Mouse (Mus musculus): ENCODE measurements around the gene Fam19a4. TPM values are rescaled to one million over a fixed set of nuclear protein-coding genes. Genes with fewer than 3 reads are reported as not detected.
"Not testable (repeated sequence)": the region's sequence is repeated elsewhere in the genome, so short reads cannot be mapped to it uniquely, and the experiment has no call there.

Fam19a4 gene
- total RNA-seq, 1 experiment: 1.7 TPM

DNA sequence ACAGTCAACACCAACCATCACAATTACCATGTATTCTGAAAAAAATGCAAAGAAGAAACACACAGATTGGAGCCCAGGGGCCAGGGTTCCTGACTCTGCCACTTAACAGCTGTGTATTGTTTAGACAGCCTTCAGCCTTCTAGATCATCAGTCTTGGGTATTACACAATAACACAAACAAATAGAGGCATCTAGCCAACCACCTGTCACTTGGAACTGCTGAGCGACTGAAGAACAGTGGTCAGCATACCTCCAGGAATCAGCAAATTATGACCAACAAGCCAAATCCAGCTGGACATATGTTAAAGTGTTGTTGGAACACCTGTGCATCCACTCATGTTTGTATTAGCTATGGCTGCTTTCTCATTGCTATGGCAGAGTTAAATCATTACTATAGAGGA is 82.7 kb downstream of the Fam19a4 start:
- Histone ChIP-seq H3K9ac (ENCODE audit: insufficient read depth, low read depth, low read length, poor library complexity, severe bottlenecking) (no peak overlapping the region), H3K9me3 (ENCODE audit: control insufficient read depth, insufficient read depth, low read depth, low read length) (no peaks in the 10 kb centered on the region), H3K4me1 (ENCODE audit: control insufficient read depth in 2 of 2, insufficient read depth in 2 of 2, low read length in 2 of 2, poor library complexity in 1 of 2) (no peaks in the 10 kb centered on the region), H3K36me3 (ENCODE audit: control insufficient read depth, insufficient read depth, low read length, poor library complexity, severe bottlenecking) (no peaks in the 10 kb centered on the region), H3K4me3 (ENCODE audit: insufficient read depth in 1 of 2, low read depth in 1 of 2, low read length in 2 of 2, poor library complexity in 1 of 2, severe bottlenecking in 1 of 2) (no peak overlapping the region), H3K27ac (ENCODE audit: insufficient read depth, low read depth, low read length, poor library complexity, severe bottlenecking) (no peak overlapping the region)
- TF ChIP-seq ZC3H11A (IDR thresholded peaks at IDR 0.05; ENCODE audit: borderline replicate concordance, low read depth, low read length) (no peak), ZNF384 (IDR thresholded peaks at IDR 0.05; ENCODE audit: low read depth, low read length) (no peak), MAFK (IDR thresholded peaks at IDR 0.05; ENCODE audit: insufficient read depth, low read depth, low read length) (no peak), CHD2 (IDR thresholded peaks at IDR 0.05; ENCODE audit: low read depth, low read length) (no peak), HCFC1 (IDR thresholded peaks at IDR 0.05; ENCODE audit: borderline replicate concordance, insufficient read depth, low read length) (no peak)
- DNase-seq (ENCODE audit: low read depth, low spot score): no peak
- in situ Hi-C loops (cut with MboI; ENCODE audit: low sequenced_read_pairs in 2 of 2, unreplicated experiment in 2 of 2): no loop called here

DNA sequence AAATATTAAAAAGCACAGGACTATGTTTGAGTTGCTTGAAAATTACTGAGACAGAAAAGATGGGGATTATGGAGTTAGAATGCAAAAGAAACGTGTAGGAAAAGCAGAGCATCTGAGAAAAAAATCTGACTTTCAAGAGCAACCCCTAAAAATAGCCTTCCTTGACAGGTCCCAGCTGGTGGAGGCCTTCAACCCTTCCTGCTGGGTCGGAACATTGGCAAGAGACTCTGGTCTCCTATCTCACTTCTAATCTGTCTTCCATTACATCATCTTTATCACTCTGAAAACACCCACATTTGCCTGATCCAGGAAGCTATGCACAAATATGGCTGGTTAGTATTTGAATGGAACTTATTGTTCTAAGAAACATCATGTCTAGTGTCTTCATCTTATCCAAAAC is 115.4 kb downstream of the Fam19a4 start:
- no peak for TF ChIP-seq MAFK (IDR thresholded peaks at IDR 0.05; ENCODE audit: insufficient read depth, low read depth, low read length)
- no peak for TF ChIP-seq CHD2 (IDR thresholded peaks at IDR 0.05; ENCODE audit: low read depth, low read length)
- TF ChIP-seq ZNF384 (IDR thresholded peaks at IDR 0.05; ENCODE audit: low read depth, low read length): no peak
- no peak for TF ChIP-seq ZC3H11A (IDR thresholded peaks at IDR 0.05; ENCODE audit: borderline replicate concordance, low read depth, low read length)
- no peak for TF ChIP-seq HCFC1 (IDR thresholded peaks at IDR 0.05; ENCODE audit: borderline replicate concordance, insufficient read depth, low read length)
- in situ Hi-C loops (cut with MboI; ENCODE audit: low sequenced_read_pairs in 2 of 2, unreplicated experiment in 2 of 2): no loop called here
- H3K36me3 ChIP-seq (ENCODE audit: control insufficient read depth, insufficient read depth, low read length, poor library complexity, severe bottlenecking): no peaks in the 10 kb centered on the region
- H3K4me1 ChIP-seq (ENCODE audit: control insufficient read depth in 2 of 2, insufficient read depth in 2 of 2, low read length in 2 of 2, poor library complexity in 1 of 2): no peaks in the 10 kb centered on the region
- no peak overlapping the region for H3K4me3 ChIP-seq (ENCODE audit: insufficient read depth in 1 of 2, low read depth in 1 of 2, low read length in 2 of 2, poor library complexity in 1 of 2, severe bottlenecking in 1 of 2)
- no peaks in the 10 kb centered on the region for H3K9me3 ChIP-seq (ENCODE audit: control insufficient read depth, insufficient read depth, low read depth, low read length)
- no peak overlapping the region for H3K9ac ChIP-seq (ENCODE audit: insufficient read depth, low read depth, low read length, poor library complexity, severe bottlenecking)
- DNase-seq (ENCODE audit: low read depth, low spot score): no peak
- no peak overlapping the region for H3K27ac ChIP-seq (ENCODE audit: insufficient read depth, low read depth, low read length, poor library complexity, severe bottlenecking)

DNA sequence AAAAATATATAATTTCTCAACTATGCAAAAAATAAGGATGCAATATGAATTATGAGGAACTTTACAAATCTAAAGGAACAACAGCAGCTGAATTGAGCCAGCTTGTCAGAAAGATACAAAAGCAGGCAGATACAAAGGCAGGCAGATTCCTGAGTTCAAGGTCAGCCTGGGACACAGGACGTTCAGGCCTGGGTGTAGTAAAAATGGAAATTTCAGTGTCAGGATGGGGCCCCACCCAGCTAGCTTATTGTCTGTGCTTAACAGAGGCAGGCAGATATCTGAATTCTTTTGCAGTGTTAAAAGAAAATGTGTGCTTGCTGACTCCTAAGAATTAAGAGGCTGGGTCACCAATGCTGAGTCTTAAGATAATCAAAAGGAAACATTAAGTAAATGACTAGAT is 124.4 kb downstream of the Fam19a4 start:
- in situ Hi-C loops (cut with MboI; ENCODE audit: low sequenced_read_pairs in 2 of 2, unreplicated experiment in 2 of 2): no loop called here
- no peaks in the 10 kb centered on the region for H3K9me3 ChIP-seq (ENCODE audit: control insufficient read depth, insufficient read depth, low read depth, low read length)
- H3K36me3 ChIP-seq (ENCODE audit: control insufficient read depth, insufficient read depth, low read length, poor library complexity, severe bottlenecking): no peaks in the 10 kb centered on the region
- H3K4me3 ChIP-seq (ENCODE audit: insufficient read depth in 1 of 2, low read depth in 1 of 2, low read length in 2 of 2, poor library complexity in 1 of 2, severe bottlenecking in 1 of 2): no peak overlapping the region
- no peak overlapping the region for H3K9ac ChIP-seq (ENCODE audit: insufficient read depth, low read depth, low read length, poor library complexity, severe bottlenecking)
- no peak for TF ChIP-seq HCFC1 (IDR thresholded peaks at IDR 0.05; ENCODE audit: borderline replicate concordance, insufficient read depth, low read length)
- TF ChIP-seq ZNF384 (IDR thresholded peaks at IDR 0.05; ENCODE audit: low read depth, low read length): no peak
- TF ChIP-seq MAFK (IDR thresholded peaks at IDR 0.05; ENCODE audit: insufficient read depth, low read depth, low read length): no peak
- TF ChIP-seq CHD2 (IDR thresholded peaks at IDR 0.05; ENCODE audit: low read depth, low read length): no peak
- TF ChIP-seq ZC3H11A (IDR thresholded peaks at IDR 0.05; ENCODE audit: borderline replicate concordance, low read depth, low read length): no peak
- no peak for DNase-seq (ENCODE audit: low read depth, low spot score)
- no peaks in the 10 kb centered on the region for H3K4me1 ChIP-seq (ENCODE audit: control insufficient read depth in 2 of 2, insufficient read depth in 2 of 2, low read length in 2 of 2, poor library complexity in 1 of 2)
- no peak overlapping the region for H3K27ac ChIP-seq (ENCODE audit: insufficient read depth, low read depth, low read length, poor library complexity, severe bottlenecking)

DNA sequence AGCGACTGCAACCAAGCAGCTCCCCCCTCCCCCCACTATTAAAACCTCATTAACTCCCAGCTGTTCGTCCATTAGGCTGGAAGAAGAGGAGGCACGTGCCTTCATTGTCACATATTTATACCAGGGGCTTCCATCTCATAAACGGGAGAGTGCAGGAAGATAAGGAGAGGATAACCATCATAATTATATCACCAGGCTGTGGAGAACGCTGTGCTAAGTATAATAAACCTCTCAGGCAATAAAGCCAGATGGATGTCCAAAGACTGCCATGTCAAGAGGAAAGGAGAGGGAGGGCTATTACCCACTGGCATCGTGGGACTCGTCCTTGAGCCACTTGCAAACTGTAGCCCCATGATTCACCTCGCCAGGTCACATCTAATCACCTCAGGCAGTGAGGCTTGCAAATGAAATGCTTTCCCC is 151.1 kb downstream of the Fam19a4 start:
- Histone ChIP-seq H3K4me3 (ENCODE audit: insufficient read depth in 1 of 2, low read depth in 1 of 2, low read length in 2 of 2, poor library complexity in 1 of 2, severe bottlenecking in 1 of 2) (no peak overlapping the region), H3K4me1 (ENCODE audit: control insufficient read depth in 2 of 2, insufficient read depth in 2 of 2, low read length in 2 of 2, poor library complexity in 1 of 2) (no peaks in the 10 kb centered on the region), H3K9me3 (ENCODE audit: control insufficient read depth, insufficient read depth, low read depth, low read length) (no peaks in the 10 kb centered on the region), H3K27ac (ENCODE audit: insufficient read depth, low read depth, low read length, poor library complexity, severe bottlenecking) (no peak overlapping the region), H3K9ac (ENCODE audit: insufficient read depth, low read depth, low read length, poor library complexity, severe bottlenecking) (no peak overlapping the region), H3K36me3 (ENCODE audit: control insufficient read depth, insufficient read depth, low read length, poor library complexity, severe bottlenecking) (no peaks in the 10 kb centered on the region)
- in situ Hi-C loops (cut with MboI; ENCODE audit: low sequenced_read_pairs in 2 of 2, unreplicated experiment in 2 of 2): no loop called here
- no peak for DNase-seq (ENCODE audit: low read depth, low spot score)
- TF ChIP-seq CHD2 (IDR thresholded peaks at IDR 0.05; ENCODE audit: low read depth, low read length): no peak
- TF ChIP-seq MAFK (IDR thresholded peaks at IDR 0.05; ENCODE audit: insufficient read depth, low read depth, low read length): no peak
- TF ChIP-seq ZNF384 (IDR thresholded peaks at IDR 0.05; ENCODE audit: low read depth, low read length): no peak
- TF ChIP-seq HCFC1 (IDR thresholded peaks at IDR 0.05; ENCODE audit: borderline replicate concordance, insufficient read depth, low read length): no peak
- no peak for TF ChIP-seq ZC3H11A (IDR thresholded peaks at IDR 0.05; ENCODE audit: borderline replicate concordance, low read depth, low read length)

DNA sequence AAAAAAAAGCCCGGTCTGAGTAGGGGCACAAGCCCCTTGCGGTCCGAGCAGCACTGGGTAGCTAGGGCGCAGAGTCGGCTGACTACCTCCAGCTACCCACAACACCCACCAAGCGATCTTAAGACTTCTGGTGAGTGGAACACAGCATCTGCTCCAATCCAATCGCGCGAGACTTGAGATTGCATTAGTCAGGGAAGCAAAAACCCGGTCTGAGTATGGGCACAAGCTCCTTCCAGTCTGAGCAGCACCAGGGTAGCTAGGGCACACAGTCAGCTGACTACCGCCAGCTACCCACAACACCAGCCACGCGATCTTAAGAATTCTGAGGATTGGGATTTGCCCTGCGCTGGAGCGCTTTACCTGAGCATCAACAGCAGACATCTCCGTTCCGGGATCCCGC is 183.1 kb downstream of the Fam19a4 start:
- H3K9me3 ChIP-seq (ENCODE audit: control insufficient read depth, insufficient read depth, low read depth, low read length); H3K4me1 ChIP-seq (ENCODE audit: control insufficient read depth in 2 of 2, insufficient read depth in 2 of 2, low read length in 2 of 2, poor library complexity in 1 of 2); in situ Hi-C loops (cut with MboI; ENCODE audit: low sequenced_read_pairs in 2 of 2, unreplicated experiment in 2 of 2); H3K27ac ChIP-seq (ENCODE audit: insufficient read depth, low read depth, low read length, poor library complexity, severe bottlenecking); H3K36me3 ChIP-seq (ENCODE audit: control insufficient read depth, insufficient read depth, low read length, poor library complexity, severe bottlenecking): not testable (repeated sequence)
- Histone ChIP-seq H3K9ac (ENCODE audit: insufficient read depth, low read depth, low read length, poor library complexity, severe bottlenecking) (peak overlapping the region; percentile 68), H3K4me3 (ENCODE audit: insufficient read depth in 1 of 2, low read depth in 1 of 2, low read length in 2 of 2, poor library complexity in 1 of 2, severe bottlenecking in 1 of 2) (peak overlapping the region; percentile 64 to 68)
- peak; percentile 79; the same call in 1 of the 2 replicates for TF ChIP-seq CHD2 (IDR thresholded peaks at IDR 0.05; ENCODE audit: low read depth, low read length)
- TF ChIP-seq ZNF384 (IDR thresholded peaks at IDR 0.05; ENCODE audit: low read depth, low read length): peak; percentile 65
- peak; percentile 26 for DNase-seq (ENCODE audit: low read depth, low spot score)

DNA sequence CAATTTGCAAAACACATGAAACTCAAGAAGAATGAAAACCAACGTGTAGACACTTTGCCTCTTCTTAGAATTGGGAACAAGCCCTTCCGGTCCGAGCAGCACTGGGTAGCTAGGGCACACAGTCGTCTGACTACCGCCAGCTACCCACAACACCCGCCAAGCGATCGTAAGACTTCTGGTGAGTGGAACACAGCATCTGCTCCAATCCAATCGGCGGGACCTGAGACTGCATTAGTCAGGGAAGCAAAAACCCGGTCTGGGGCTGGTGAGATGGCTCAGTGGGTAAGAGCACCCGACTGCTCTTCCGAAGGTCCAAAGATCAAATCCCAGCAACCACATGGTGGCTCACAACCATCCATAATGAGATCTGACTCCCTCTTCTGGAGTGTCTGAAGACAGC is 183.6 kb downstream of the Fam19a4 start:
- H3K9me3 ChIP-seq (ENCODE audit: control insufficient read depth, insufficient read depth, low read depth, low read length); H3K9ac ChIP-seq (ENCODE audit: insufficient read depth, low read depth, low read length, poor library complexity, severe bottlenecking); H3K27ac ChIP-seq (ENCODE audit: insufficient read depth, low read depth, low read length, poor library complexity, severe bottlenecking); in situ Hi-C loops (cut with MboI; ENCODE audit: low sequenced_read_pairs in 2 of 2, unreplicated experiment in 2 of 2); H3K36me3 ChIP-seq (ENCODE audit: control insufficient read depth, insufficient read depth, low read length, poor library complexity, severe bottlenecking); H3K4me1 ChIP-seq (ENCODE audit: control insufficient read depth in 2 of 2, insufficient read depth in 2 of 2, low read length in 2 of 2, poor library complexity in 1 of 2): not testable (repeated sequence)
- DNase-seq (ENCODE audit: low read depth, low spot score): peak; percentile 7
- H3K4me3 ChIP-seq (ENCODE audit: insufficient read depth in 1 of 2, low read depth in 1 of 2, low read length in 2 of 2, poor library complexity in 1 of 2, severe bottlenecking in 1 of 2): peak overlapping the region in 1 of 2 experiments; percentile 68; a peak in 2 of 4 replicates

Data from ES-E14 (cell line).